Mouse (Mus musculus): ENCODE measurements around the gene Hrh1.

- TF ChIP-seq CTCF (IDR thresholded peaks at IDR 0.05; ENCODE audit: control insufficient read depth, insufficient read depth, insufficient replicate concordance, low read depth, low read length) (no peak), POLR2A (IDR thresholded peaks at IDR 0.05; ENCODE audit: control insufficient read depth, low read depth, low read length) (no peak)
These were observed 9.9 kb upstream of the Hrh1 start for GRCm38 (mm10) chr6:114387855-114388254.
